Mouse (Mus musculus) cerebellum, adult 2 months (tissue): ENCODE results near the gene Inpp5d. TPM values are rescaled to one million over a fixed set of nuclear protein-coding genes. Genes with fewer than 3 reads are reported as not detected.

Experiments used
- DNase-seq, 2 experiments: peaks; one replicate each; pipeline ENCODE4 v3.0.0; 2021
- H3K27ac ChIP-seq: fragments of 200-500 bp; 2 replicates; pipeline ENCODE4 v1.5.1; 2012; ENCODE audit warnings: low read length, control low read depth, inconsistent platforms; ENCODE audit not compliant: insufficient read depth
- H3K27me3 ChIP-seq: fragments of 200-500 bp; 2 replicates; pipeline ENCODE4 v1.6.1; 2012; ENCODE audit warnings: inconsistent platforms, mild to moderate bottlenecking, low read length, moderate library complexity; ENCODE audit not compliant: control insufficient read depth, insufficient read depth
- H3K4me1 ChIP-seq: fragments of 200-500 bp; 2 replicates; pipeline ENCODE4 v1.6.1; 2011; ENCODE audit warnings: low read length; ENCODE audit not compliant: control insufficient read depth, insufficient read depth
- H3K4me3 ChIP-seq: fragments of 200-500 bp; replicated peaks from 2 replicates; pipeline ENCODE3; 2011; ENCODE audit warnings: mild to moderate bottlenecking, low read depth, low read length, control low read depth; ENCODE audit not compliant: insufficient read depth
- CTCF ChIP-seq: fragments of 200-500 bp; IDR thresholded peaks from 2 replicates; pipeline ENCODE4 v1.5.1; 2011; ENCODE audit warnings: low read depth, mild to moderate bottlenecking, control low read depth, low read length, moderate library complexity, borderline replicate concordance; ENCODE audit not compliant: insufficient read depth
- POLR2A ChIP-seq: fragments of 200-500 bp; IDR thresholded peaks from 2 replicates; pipeline ENCODE4 v1.6.1; 2011; ENCODE audit warnings: low read length, control low read depth, borderline replicate concordance; ENCODE audit not compliant: insufficient read depth
- WGBS: fragments of 180-500 bp; shearing (Covaris S2); methylation state at CpG from one replicate; pipeline ENCODE4 v1.1.7; 2018; 5-methylcytosine and 5-hydroxymethylcytosine counted together
- polyA plus RNA-seq: library from polyadenylated mRNA; depleted of rRNA; stranded (reverse); fragments of >200 nt; gene quantifications from 2 replicates; pipeline ENCODE4 v1.2.3, GENCODE M21; 2012

The Inpp5d gene
- polyA plus RNA-seq, 1 experiment, result 4.7 TPM

GRCm38 (mm10) chr1:87660740-87661139, 40.6 kb downstream of the Inpp5d start:
- no peak overlapping the region for H3K27ac ChIP-seq
- no peaks in the 10 kb centered on the region for H3K27me3 ChIP-seq
- no peak for DNase-seq
- H3K4me3 ChIP-seq, result no peak overlapping the region
- 92% methylated on average over 1 of the region's 1 CpGs for WGBS
- TF ChIP-seq POLR2A (no peak), CTCF (no peak)
- H3K4me1 ChIP-seq, result no peaks in the 10 kb centered on the region

GRCm38 (mm10) chr1:87663992-87664391, 43.9 kb downstream of the Inpp5d start:
- 75% methylated on average over 2 of the region's 2 CpGs for WGBS
- Histone ChIP-seq H3K27me3 (no peaks in the 10 kb centered on the region), H3K4me1 (no peaks in the 10 kb centered on the region), H3K4me3 (no peak overlapping the region), H3K27ac (no peak overlapping the region)
- DNase-seq, result no peak
- TF ChIP-seq CTCF, result no peak

- TF ChIP-seq POLR2A (no peak), CTCF (no peak)
- WGBS, result 70% methylated on average over 1 of the region's 1 CpGs
- Histone ChIP-seq H3K4me1 (no peaks in the 10 kb centered on the region), H3K27ac (no peak overlapping the region), H3K27me3 (no peaks in the 10 kb centered on the region), H3K4me3 (no peak overlapping the region)
- DNase-seq, result no peak
Measured at GRCm38 (mm10) chr1:87667006-87667405, 46.9 kb downstream of the Inpp5d start.

- Histone ChIP-seq H3K4me3 (no peak overlapping the region), H3K27me3 (no peaks in the 10 kb centered on the region), H3K27ac (no peak overlapping the region), H3K4me1 (no peaks in the 10 kb centered on the region)
- TF ChIP-seq POLR2A (no peak), CTCF (no peak)
- DNase-seq, result no peak
- WGBS, result 93% methylated on average over 7 of the region's 7 CpGs
Measured at GRCm38 (mm10) chr1:87668300-87668699, 48.2 kb downstream of the Inpp5d start.

GRCm38 (mm10) chr1:87671483-87671882, 51.4 kb downstream of the Inpp5d start:
- Histone ChIP-seq H3K27me3 (no peaks in the 10 kb centered on the region), H3K4me1 (no peaks in the 10 kb centered on the region), H3K4me3 (no peak overlapping the region), H3K27ac (no peak overlapping the region)
- TF ChIP-seq POLR2A (no peak), CTCF (no peak)
- 44% methylated on average over 4 of the region's 4 CpGs for WGBS
- no peak for DNase-seq

GRCm38 (mm10) chr1:87673822-87674604, 53.9 kb downstream of the Inpp5d start:
- H3K4me1 ChIP-seq, result no peaks in the 10 kb centered on the region
- no peak overlapping the region for H3K4me3 ChIP-seq
- H3K27ac ChIP-seq, result no peak overlapping the region
- TF ChIP-seq CTCF, result no peak
- TF ChIP-seq POLR2A, result no peak
- H3K27me3 ChIP-seq, result no peaks in the 10 kb centered on the region
- DNase-seq, result no peak
- 65% methylated on average over 9 of the region's 9 CpGs for WGBS

GRCm38 (mm10) chr1:87676006-87676405, 55.9 kb downstream of the Inpp5d start:
- Histone ChIP-seq H3K4me1 (no peaks in the 10 kb centered on the region), H3K27ac (no peak overlapping the region), H3K4me3 (no peak overlapping the region), H3K27me3 (no peaks in the 10 kb centered on the region)
- no peak for TF ChIP-seq CTCF
- TF ChIP-seq POLR2A, result no peak
- no peak for DNase-seq
- 85% methylated on average over 6 of the region's 6 CpGs for WGBS

GRCm38 (mm10) chr1:87679089-87679488, 59.0 kb downstream of the Inpp5d start:
- Histone ChIP-seq H3K4me3 (no peak overlapping the region), H3K4me1 (no peaks in the 10 kb centered on the region), H3K27me3 (no peaks in the 10 kb centered on the region), H3K27ac (no peak overlapping the region)
- 87% methylated on average over 5 of the region's 5 CpGs for WGBS
- TF ChIP-seq POLR2A (no peak), CTCF (no peak)
- no peak for DNase-seq
